In genomic region chr6:144539439-144540192, GRCm38 (mm10) we compare ENCODE assay signal across 29 mouse cellular contexts.
"Had no signal": no experiment of that assay in that cellular context is flagged by ENCODE, and none has a peak within 500 bp of the region (broad histone marks: within the 10 kb centered on the region; RNA-seq: fewer than 3 reads in every experiment).

No protein-coding gene starts in this region.

- H3K9me3 ChIP-seq: embryonic facial prominence, embryonic 10.5 days; embryonic facial prominence, embryonic 12.5 days; embryonic facial prominence, embryonic 13.5 days; embryonic facial prominence, embryonic 15.5 days; forebrain, embryonic 10.5 days; forebrain, embryonic 12.5 days; forebrain, embryonic 13.5 days; forebrain, embryonic 15.5 days had no signal

- H3K4me1 ChIP-seq: embryonic facial prominence, embryonic 12.5 days; embryonic facial prominence, embryonic 15.5 days; forebrain, embryonic 12.5 days; forebrain, embryonic 13.5 days; forebrain, embryonic 15.5 days had no signal

- H3K27me3 ChIP-seq: embryonic facial prominence, embryonic 12.5 days; embryonic facial prominence, embryonic 13.5 days; embryonic facial prominence, embryonic 15.5 days; forebrain, embryonic 12.5 days; forebrain, embryonic 13.5 days; forebrain, embryonic 15.5 days had no signal

- ATAC-seq: forebrain, embryonic 13.5 days; forebrain, embryonic 14.5 days; forebrain, embryonic 15.5 days; forebrain, embryonic 16.5 days; forebrain, postnatal 0 days had no signal

- DNase-seq: cerebellum, adult 18-20 months; cerebellum, adult 2 months; cerebellum, adult 8-10 months; cerebellum, adult 9-10 months; cerebellum, adult 9-11 months; cerebellum, postnatal 10 days; cerebellum, postnatal 14 days; cerebellum, postnatal 25 days; cerebellum, postnatal 36 days; embryo, embryonic 11 days; forebrain, postnatal 0 days; gastrocnemius, adult 2 months; gastrocnemius, postnatal 10 days; gastrocnemius, postnatal 14 days; gastrocnemius, postnatal 25 days; gastrocnemius, postnatal 36 days; heart, adult 18-20 months; heart, adult 2 months had no signal

- H3K9ac ChIP-seq: embryonic facial prominence, embryonic 12.5 days; embryonic facial prominence, embryonic 13.5 days; embryonic facial prominence, embryonic 15.5 days; forebrain, embryonic 12.5 days; forebrain, embryonic 13.5 days; forebrain, embryonic 15.5 days; forebrain, postnatal 0 days had no signal

- H3K27ac ChIP-seq: embryonic facial prominence, embryonic 10.5 days; embryonic facial prominence, embryonic 12.5 days; embryonic facial prominence, embryonic 13.5 days; embryonic facial prominence, embryonic 15.5 days; forebrain, embryonic 10.5 days; forebrain, embryonic 12.5 days; forebrain, embryonic 13.5 days; forebrain, embryonic 15.5 days; gastrocnemius, adult 2 months; heart, adult 2 months had no signal

- H3K36me3 ChIP-seq: embryonic facial prominence, embryonic 10.5 days; embryonic facial prominence, embryonic 12.5 days; embryonic facial prominence, embryonic 13.5 days; embryonic facial prominence, embryonic 15.5 days; forebrain, embryonic 10.5 days; forebrain, embryonic 12.5 days; forebrain, embryonic 15.5 days had no signal

- H3K4me3 ChIP-seq: embryonic facial prominence, embryonic 10.5 days; embryonic facial prominence, embryonic 12.5 days; embryonic facial prominence, embryonic 13.5 days; embryonic facial prominence, embryonic 15.5 days; erythroblast, embryonic 14.5 days; forebrain, embryonic 10.5 days; forebrain, embryonic 12.5 days; forebrain, embryonic 13.5 days; forebrain, embryonic 15.5 days; gastrocnemius, adult 2 months; heart, adult 2 months had no signal

- H3K4me2 ChIP-seq: embryonic facial prominence, embryonic 12.5 days; embryonic facial prominence, embryonic 13.5 days; embryonic facial prominence, embryonic 15.5 days; forebrain, embryonic 12.5 days; forebrain, embryonic 13.5 days; forebrain, embryonic 15.5 days had no signal
